Mouse (Mus musculus) bone marrow macrophage, adult 2 months (primary cell): ENCODE data around the gene Vmn2r124. TPM values are rescaled to one million over a fixed set of nuclear protein-coding genes. Genes with fewer than 3 reads are reported as not detected.
"Not testable (repeated sequence)": the region's sequence is repeated elsewhere in the genome, so short reads cannot be mapped to it uniquely, and the experiment has no call there.

ENCODE experiments used
- H3K27ac ChIP-seq: 2 replicates; pipeline ENCODE4 v1.5.1; 2012; ENCODE audit warnings: low read depth, low read length; ENCODE audit not compliant: insufficient read depth
- H3K4me1 ChIP-seq: 2 replicates; pipeline ENCODE4 v1.6.1; 2012; ENCODE audit warnings: low read length; ENCODE audit not compliant: control insufficient read depth, insufficient read depth
- H3K4me3 ChIP-seq: 2 replicates; pipeline ENCODE4 v1.5.1; 2012; ENCODE audit warnings: mild to moderate bottlenecking, low read length, moderate library complexity; ENCODE audit not compliant: insufficient read depth
- CTCF ChIP-seq: IDR thresholded peaks from 2 replicates; pipeline ENCODE4 v1.5.1; 2012; ENCODE audit warnings: low read depth, mild to moderate bottlenecking, low read length, moderate library complexity
- POLR2A ChIP-seq: IDR thresholded peaks from 2 replicates; pipeline ENCODE4 v1.6.1; 2012; ENCODE audit warnings: mild to moderate bottlenecking, low read depth, low read length, borderline replicate concordance
- polyA plus RNA-seq: library from polyadenylated mRNA; stranded (reverse); fragments of >200 nt; gene quantifications from 2 replicates; pipeline ENCODE4 v1.2.4, GENCODE M21; 2012; ENCODE audit not compliant: missing spikeins, insufficient read depth, insufficient read length

Vmn2r124 gene
- not detected in 2 replicates for polyA plus RNA-seq

- TF ChIP-seq POLR2A (no peak), CTCF (no peak)
Measured at GRCm38 (mm10) chr17:18049124-18049523, at the start of gene Vmn2r124. Gene Vmn2r124 (plus strand): TSS chr17:18049424.

GRCm38 (mm10) chr17:18004752-18005151 lies 44.5 kb upstream of the Vmn2r124 start:
- H3K27ac ChIP-seq: no peak overlapping the region
- TF ChIP-seq CTCF: no peak
- TF ChIP-seq POLR2A: no peak
- no peak overlapping the region for H3K4me3 ChIP-seq
- no peaks in the 10 kb centered on the region for H3K4me1 ChIP-seq

More at GRCm38 (mm10) chr17:18049124-18049523, at the start of gene Vmn2r124:
- Histone ChIP-seq H3K4me1 (no peaks in the 10 kb centered on the region), H3K4me3 (no peak within 1 kb of the TSS), H3K27ac (no peak within 1 kb of the TSS)

GRCm38 (mm10) chr17:18021433-18021832 lies 27.8 kb upstream of the Vmn2r124 start, which contains the start of gene Fpr-rs4:
Gene Fpr-rs4 (plus strand): TSS chr17:18021733.
- H3K27ac ChIP-seq: no peak within 1 kb of the TSS
- no peak within 1 kb of the TSS for H3K4me3 ChIP-seq
- TF ChIP-seq POLR2A (no peak), CTCF (no peak)
- H3K4me1 ChIP-seq: no peaks in the 10 kb centered on the region

- not testable (repeated sequence) for H3K27ac ChIP-seq, H3K4me1 ChIP-seq, H3K4me3 ChIP-seq
Measured at GRCm38 (mm10) chr17:18084716-18085115, 35.5 kb downstream of the Vmn2r124 start, which contains the start of gene Vmn2r91. Gene Vmn2r91 (plus strand): TSS chr17:18085016.

GRCm38 (mm10) chr17:18095626-18096025 lies 46.4 kb downstream of the Vmn2r124 start:
- not testable (repeated sequence) for H3K4me3 ChIP-seq, H3K27ac ChIP-seq, H3K4me1 ChIP-seq

- H3K4me3 ChIP-seq, H3K4me1 ChIP-seq, H3K27ac ChIP-seq: not testable (repeated sequence)
Measured at GRCm38 (mm10) chr17:18102265-18102664, 53.0 kb downstream of the Vmn2r124 start.

Other genes starting within 250 kb of the Vmn2r124 start
- gene Spaca6, start 222.3 kb upstream of the Vmn2r124 start, polyA plus RNA-seq: 110 and 127 TPM in 2 replicates
- gene Has1, start 194.2 kb upstream of the Vmn2r124 start, polyA plus RNA-seq: not detected in 2 replicates
- 17.9 and 19.5 TPM in 2 replicates for gene Fpr1, start 165.5 kb upstream of the Vmn2r124 start, polyA plus RNA-seq
- gene Fpr2, start 161.6 kb upstream of the Vmn2r124 start, polyA plus RNA-seq: 54.1 and 56.6 TPM in 2 replicates
- gene Fpr3, start 161.6 kb upstream of the Vmn2r124 start, polyA plus RNA-seq: not detected in 2 replicates
- not detected in 2 replicates for gene Fpr-rs4, start 27.7 kb upstream of the Vmn2r124 start, polyA plus RNA-seq
- not detected in 2 replicates for gene Vmn2r91, start 35.6 kb downstream of the Vmn2r124 start, polyA plus RNA-seq
- gene Vmn2r92, start 102.5 kb downstream of the Vmn2r124 start, polyA plus RNA-seq: not detected in 2 replicates
- gene Vmn2r94, start 228.3 kb downstream of the Vmn2r124 start, polyA plus RNA-seq: not detected in 2 replicates
- gene Vmn2r93, start 248.7 kb downstream of the Vmn2r124 start, polyA plus RNA-seq: 0.09 TPM in 1 of 2 replicates, not detected in the other